Mouse (Mus musculus): Measurements from ENCODE around the gene Ggps1.

Gene Ggps1

DNA sequence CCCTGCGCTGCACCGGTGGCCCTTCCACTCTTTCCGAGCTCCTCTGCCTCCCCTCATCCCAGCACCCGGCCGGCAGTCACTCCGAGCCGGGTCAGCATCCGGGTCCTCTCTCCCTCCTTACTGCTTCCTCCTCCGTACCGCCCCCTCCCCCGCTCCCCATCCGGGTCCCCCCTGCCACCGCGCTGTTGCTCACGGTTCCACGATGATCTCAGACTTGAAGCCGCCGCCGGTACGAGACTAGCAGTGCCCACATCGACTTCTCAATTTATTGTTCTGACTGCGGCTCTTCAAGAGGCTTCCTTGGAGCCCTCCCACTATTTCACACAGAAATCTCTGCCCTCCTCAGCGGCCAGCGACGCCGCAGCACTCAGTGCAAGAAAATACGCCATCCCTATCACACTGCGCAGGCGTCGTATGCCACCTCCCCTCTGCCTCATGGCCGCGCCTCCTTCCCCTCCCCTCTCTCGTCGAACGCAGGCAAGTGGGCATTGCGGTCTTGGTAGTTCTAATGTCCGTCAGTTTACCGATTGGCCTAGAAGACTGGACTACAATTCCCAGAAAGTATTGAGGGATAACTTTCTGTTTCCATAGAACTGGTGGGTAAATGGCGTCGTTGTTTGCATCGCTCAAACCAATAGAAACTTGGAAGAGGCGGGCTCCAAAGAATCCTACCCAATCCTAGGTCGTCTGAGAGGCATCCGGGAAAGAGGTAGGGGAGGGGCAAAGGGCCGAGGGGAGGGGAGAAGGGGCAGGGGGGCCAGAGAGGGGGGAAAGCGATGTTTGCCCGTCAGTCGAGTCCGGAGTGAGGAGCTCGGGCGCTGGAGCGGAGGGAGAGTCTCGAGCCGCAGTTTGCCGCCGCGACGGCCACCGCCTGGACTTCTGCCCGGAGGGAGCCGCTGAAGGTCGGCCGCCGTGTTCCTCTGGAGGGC lies at the start of gene Ggps1, which contains the start of gene Arid4b:
Ggps1 (minus strand) TSS at position 476 of the 929 bp plus-strand sequence.
Arid4b (plus strand) TSS at position 220 of the 929 bp plus-strand sequence.
- peak; percentile 96 for DNase-seq (ENCODE audit: low read depth, low spot score)

DNA sequence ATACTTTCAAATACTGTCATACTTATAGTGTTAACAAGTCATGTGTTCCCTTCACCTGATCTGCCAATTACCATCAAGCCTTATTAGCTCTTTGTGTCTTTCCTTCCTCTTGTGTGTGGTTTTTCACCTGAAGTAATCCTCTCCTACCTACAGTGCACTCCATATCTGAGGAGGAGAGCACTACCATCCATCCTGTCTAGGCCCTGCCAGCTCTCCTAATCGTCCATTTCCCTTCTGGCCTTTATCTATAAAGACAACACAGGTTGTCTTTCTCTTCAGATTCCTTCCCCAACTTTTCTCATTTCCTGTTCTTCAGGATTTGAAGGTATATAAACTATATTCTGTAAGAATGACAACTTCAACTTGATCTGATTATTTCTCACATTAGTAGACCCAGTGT lies 47.9 kb upstream of the Ggps1 start:
- DNase-seq (ENCODE audit: low read depth, low spot score), result no peak

DNA sequence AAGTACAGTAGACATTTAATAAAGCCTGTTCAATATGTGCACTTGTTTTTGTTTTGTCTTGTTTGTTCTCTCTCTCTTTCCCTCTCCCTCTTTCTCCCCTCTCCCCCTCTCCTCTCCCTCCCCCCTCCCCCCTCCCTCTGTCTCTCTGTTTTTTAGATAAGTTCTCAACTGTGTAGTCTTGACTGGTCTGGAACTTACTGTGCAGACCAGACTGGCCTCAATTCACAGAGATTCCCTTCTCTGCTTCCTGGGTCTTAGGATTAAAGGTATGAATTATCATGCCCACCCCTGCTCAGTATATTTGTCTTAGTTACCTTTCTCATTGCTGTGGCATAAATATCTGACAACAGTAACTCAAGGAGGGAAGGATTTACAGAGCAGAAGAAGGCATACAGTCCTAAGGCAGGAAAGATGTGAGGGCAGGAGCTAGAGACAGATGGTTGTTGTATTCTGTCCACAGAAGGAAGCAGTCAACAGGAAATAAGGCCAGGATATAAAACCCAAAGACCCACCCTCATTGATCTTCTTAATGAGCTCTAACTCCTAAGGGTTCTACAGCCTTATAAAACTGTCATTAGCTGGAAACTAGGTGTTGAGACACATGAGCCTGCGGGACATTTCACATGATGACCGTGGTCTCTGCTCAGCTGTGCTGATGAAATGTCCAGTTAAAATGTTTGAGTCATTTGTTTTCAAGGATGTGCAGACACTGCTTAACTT lies 47.0 kb upstream of the Ggps1 start:
- no peak for DNase-seq (ENCODE audit: low read depth, low spot score)

DNA sequence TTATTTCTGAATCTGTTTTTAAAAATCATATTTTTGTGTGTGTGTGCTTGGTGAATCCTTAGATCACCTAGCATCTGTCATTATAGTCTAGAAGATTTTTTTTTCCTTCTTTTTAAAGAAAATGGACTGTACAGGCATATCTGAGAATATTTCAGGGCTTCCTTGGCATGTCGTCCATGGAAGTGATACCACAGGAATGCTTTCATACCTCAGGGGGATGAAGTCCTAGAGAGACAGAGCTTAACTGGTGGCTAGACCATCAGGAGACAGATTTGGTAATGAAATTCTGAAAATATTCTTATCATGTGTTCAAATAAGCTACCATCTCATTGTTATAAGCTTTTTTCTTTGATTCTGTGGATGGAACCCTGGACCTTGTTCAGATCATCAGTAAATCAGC lies 39.7 kb upstream of the Ggps1 start:
- no peak for DNase-seq (ENCODE audit: low read depth, low spot score)

DNA sequence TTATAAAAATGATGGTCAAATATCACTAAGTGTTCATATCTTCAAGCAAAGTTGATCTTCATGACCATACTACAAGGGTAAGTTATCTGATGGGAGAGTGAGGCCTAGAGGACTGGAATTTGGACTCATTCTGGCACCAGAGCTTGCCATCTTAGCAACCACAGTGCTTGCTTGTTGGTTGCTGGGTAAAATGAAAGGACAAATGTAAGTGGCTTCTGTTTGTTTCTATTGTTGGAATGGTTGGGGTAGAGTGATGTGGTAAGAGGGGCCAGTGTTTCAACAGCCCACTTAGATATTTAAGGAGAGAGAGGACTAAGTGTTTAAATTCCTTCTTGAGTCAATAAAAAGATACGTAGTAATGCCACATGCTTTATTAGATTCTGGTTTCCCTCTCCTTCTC lies 25.4 kb upstream of the Ggps1 start:
- no peak for DNase-seq (ENCODE audit: low read depth, low spot score)

DNA sequence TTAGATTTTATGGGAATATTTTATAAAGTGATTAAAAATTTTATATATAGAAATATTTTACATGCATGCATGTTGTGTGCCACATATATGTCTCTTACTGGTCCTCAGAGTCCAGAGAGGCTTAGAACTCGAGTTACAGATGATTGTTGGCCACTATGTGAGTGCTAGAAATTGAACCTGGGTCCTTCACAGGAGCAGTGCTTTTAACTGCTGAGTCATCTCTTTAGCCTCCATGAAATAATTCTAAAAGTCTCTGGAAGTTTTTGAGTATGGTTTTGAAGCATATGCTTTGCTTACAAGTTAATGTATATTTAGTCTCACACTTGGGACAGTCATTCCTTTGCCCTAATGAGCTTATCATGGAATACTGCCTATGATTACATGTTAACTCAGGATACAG lies 12.0 kb upstream of the Ggps1 start:
- no peak for DNase-seq (ENCODE audit: low read depth, low spot score)

DNA sequence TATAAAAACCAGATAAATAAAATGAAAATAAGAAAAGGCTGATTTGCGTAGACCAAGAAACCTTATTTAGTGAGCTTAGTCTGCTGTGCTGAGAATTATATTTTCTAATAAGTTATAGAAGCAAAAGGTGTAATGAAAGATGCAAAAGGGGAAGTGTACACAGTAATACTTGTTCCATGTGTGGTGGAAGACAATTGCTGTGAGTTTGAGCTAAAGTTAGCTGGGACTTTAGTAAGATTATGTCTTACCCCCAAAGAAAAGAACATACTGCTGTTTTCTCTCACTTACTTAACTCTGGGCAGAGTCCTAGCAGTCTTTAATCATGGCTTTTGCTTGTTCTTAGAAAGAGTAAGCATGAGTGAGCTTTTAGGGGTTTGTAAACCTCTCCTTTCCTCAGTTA lies 11.1 kb upstream of the Ggps1 start:
- no peak for DNase-seq (ENCODE audit: low read depth, low spot score)

DNA sequence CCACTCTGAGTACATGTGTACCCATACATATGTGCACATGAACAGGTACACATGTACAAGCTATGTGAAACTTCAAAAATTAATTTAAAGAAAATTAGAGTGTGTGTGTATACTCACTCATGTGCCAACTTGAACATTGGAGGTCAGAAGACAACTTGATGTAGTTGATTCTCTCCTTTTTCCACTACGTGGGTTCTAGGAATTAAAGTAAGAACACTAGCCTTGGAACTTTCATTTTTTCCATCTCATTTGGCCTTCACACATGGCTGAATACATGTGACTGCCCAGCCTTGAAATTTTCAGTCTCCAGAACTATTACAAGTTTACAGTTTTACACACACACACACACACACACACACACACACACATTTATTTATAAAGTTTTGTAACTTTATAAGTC lies 6.0 kb upstream of the Ggps1 start:
- DNase-seq (ENCODE audit: low read depth, low spot score), result no peak

DNA sequence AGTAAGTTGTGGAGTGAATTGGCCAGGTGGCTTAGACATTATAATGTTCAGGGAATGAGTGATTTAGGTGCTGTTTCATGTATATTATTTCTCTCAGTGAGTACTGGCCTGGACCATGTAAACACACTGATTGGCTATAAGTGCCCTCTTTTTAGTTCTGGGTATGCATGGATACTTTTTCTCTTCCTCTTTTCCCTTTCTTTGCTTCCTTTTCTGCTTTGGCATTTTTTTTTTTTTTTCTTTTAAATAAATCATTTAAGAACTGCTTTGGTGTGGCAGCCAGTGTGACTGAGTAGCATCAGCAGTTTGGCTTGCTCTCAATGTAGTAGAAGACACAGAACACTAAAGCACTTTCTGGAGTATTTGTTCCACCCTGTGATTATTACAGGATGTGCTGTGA lies 4.7 kb upstream of the Ggps1 start:
- DNase-seq (ENCODE audit: low read depth, low spot score), result no peak

DNA sequence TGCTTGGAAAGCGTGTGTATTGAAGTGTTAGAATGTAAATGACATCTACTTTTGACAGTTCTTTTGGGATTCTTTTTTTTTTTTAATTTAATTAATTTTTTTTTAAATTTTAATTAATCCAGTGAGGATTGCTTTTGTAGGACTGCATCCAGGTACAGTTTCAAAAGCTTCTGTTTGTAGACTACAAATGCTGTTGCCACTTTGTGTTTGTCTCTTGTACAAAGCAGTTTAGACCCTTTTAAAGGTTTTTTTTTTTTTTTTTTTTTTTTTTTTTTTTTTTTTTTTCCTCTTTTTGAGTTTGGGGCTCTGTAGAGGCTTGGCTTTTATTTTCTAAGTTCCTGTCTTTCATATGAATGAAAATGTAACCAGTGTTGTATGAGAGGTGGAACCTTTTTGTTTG lies 2.4 kb upstream of the Ggps1 start:
- DNase-seq (ENCODE audit: low read depth, low spot score), result no peak

DNA sequence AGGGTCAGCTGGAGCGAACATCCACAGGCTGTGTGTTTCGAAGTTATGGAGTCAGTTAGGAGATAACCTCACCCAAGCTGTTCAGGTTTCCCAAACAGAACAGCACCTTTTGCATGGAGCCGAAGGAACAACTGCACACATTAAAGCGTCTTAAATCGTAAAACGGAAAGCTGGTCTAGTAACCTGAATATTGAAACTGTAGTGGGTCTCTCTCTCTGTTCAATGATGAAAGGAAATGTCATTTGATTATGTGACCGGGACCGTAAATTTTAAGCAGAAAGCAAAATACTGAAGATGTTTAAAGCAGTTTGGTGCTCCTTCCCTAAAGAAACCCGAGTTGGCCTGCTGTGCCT lies 1.7 kb upstream of the Ggps1 start:
- DNase-seq (ENCODE audit: low read depth, low spot score), result no peak

DNA sequence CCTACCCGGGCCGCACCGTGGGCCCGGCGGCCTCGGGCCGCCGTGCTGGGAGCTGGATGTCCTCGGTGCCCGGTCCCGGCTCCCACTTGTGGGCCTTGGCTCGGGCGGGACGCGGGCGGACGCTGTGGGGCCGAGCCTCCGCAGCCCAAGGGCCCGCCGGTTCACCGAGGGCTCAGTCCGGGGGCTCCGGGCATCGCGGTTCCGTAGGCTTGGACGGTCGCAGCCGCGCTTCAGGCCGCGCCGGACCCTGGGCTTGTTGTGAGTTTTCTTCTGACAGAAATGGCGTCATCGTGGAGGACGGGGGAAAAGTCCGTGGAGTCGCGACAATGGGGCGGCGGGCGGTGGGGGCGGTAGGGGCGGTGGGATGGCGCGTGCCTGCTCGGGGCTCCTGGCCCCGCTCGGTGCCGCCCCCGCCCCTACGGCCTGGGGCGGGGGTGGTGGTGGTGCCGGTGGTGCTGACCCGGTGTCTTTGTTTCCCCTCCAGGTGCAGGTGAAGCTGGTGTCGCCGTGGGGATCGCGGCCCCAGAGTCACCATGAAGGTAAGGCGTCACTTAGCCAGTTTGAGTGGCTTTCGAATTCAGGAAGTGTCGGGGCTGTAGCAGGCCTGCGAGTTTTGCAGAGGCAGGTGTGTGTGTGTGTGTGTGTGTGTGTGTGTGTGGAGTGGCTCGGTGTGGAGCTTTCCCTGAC lies 1.2 kb upstream of the Ggps1 start:
- DNase-seq (ENCODE audit: low read depth, low spot score), result peak; percentile 25

DNA sequence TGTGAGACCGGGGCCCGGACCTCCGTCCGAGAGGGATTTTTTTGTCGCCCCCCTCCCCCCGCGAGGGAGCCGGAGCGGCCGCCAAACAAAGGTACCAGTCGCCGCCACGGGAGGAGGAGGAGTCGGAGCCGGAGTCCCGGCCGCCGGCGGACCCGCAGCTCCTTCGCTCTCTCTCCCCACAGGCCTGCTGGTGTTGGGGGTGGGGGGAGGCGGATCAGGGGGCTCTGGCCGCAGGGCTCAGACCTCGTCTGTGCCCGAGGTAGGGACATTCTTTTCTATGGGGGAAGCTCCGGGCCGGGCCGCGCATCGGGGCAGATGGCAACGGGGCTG lies 619 bp upstream of the Ggps1 start:
- DNase-seq (ENCODE audit: low read depth, low spot score), result no peak

DNA sequence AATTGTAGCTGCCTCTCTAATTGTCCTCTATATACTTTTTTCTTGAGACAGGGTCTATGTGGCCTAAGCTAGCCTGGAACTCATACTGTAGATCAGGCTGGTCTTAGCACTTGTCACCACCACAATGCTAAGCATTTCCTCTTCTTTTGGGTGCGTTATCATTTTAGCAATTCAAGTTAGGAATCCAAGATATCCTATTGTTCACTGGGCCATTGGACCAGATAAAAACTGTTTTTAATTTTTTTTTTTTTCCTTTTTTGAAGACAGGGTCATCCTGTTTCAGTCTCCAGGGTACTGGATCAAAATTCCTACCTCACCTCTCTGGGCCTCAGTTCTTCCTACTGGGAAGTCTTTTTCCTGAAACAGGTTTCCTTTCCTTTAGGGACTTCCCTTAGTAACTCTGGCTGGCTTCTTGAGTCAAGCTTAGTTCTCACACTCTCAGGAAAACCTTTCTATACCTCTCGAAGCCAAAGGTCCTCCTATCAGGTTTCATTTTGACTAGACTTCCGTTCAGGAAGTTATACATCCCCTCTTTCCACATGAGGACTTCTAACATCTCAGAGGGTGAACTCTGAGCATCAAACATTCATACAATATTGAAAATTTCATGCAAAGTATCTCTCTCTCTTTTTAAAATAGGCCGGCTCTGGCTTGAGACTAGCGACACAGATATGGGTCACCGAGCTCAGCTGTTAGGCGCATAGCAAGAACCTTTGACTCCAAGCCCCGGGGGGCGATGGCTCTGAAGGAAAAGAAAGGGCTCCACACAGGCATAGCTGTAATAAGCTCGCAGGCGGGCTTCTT lies 877 bp downstream of the Ggps1 start:
- peak; percentile 26 for DNase-seq (ENCODE audit: low read depth, low spot score)

DNA sequence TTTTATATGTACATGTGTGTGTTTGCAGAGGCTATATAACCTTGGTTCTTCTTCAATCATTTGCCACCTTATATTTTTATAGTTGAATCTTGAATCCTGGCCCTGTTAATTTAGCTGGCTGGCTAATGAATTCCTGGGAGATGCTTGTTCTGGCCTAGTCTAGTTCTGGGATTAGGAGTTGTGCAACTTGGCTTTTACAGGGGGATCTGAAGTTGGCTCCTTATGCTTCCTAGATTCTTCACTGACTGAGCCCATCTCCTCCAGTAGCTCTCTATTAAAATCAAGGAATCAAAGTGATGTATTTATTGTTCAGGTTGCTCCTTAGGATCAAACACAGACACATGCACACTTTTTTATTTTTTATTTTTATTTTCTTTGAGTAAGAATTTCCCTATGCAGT lies 3.7 kb downstream of the Ggps1 start:
- DNase-seq (ENCODE audit: low read depth, low spot score), result no peak

DNA sequence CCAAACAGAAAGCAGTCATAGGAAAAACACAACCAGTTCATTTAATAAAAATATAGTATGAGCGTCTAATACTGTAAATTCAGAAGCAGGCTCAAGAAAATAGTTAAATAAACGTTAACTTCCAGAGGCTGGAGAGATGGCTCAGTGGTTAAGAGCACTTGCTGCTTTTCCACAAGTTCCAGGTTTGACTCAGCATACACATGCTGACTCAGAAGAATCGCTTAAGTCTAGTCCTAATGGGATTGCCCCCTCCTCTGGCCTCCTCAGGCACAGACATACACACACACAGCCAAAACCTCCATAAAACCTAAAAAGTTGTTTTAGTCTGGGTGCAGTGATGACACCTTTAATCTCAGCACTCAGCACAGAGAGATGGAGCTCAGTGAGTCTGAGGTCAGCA lies 6.5 kb downstream of the Ggps1 start:
- DNase-seq (ENCODE audit: low read depth, low spot score), result no peak

DNA sequence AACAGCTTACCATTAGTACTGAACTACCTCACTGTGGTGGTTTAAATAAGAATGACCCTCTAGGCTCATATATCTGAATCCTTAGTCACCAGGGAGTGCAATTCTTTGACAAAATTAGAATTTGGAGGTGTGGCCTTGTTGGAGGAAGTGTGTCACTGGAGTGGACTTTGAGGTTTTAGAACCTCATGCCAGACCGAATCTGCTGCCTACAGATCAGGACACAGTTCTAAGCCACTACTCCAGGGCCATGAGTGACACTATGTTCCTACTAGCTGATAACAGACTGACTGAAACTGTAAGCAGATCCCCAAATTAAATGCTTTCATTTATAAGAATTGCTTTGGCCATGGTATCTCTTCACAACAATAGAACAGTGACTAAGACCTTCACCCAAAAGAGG lies 13.4 kb downstream of the Ggps1 start:
- DNase-seq (ENCODE audit: low read depth, low spot score), result no peak

DNA sequence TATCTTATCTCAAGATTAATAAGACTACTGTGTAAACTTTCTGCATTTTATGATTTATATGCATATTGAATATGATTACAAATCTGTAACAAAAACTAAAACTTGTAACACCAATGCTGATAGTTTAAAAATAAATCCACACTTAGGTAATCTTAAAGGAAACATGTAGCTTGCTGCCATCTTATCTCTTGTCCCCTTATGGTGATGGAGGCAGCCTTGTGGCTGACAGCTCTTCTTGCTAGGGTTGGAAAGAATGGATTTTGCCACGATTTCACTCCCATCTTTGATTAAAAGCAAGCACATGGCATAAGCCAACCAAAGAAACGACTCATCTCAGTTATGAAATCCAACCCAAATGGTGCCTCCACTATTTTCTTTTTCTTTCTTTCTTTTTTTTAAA lies 18.8 kb downstream of the Ggps1 start:
- no peak for DNase-seq (ENCODE audit: low read depth, low spot score)

DNA sequence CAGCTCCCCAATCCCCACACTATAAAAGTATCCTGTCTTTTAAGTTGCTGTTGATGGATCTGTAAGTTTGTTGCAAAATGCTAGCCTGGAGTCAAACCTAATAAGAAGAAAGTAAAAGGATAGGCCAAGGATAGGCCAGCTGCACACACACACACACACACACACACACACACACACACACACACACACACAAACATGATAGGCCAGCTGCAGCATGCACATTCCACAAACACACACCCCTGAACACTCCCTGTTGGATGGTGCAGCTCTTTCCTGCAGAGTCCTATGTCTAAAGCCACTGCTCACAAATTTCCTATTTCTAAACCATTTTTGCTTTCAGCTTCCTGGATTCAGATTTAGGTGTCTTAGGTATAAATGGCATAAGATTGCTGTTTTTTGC lies 19.4 kb downstream of the Ggps1 start:
- DNase-seq (ENCODE audit: low read depth, low spot score), result no peak

DNA sequence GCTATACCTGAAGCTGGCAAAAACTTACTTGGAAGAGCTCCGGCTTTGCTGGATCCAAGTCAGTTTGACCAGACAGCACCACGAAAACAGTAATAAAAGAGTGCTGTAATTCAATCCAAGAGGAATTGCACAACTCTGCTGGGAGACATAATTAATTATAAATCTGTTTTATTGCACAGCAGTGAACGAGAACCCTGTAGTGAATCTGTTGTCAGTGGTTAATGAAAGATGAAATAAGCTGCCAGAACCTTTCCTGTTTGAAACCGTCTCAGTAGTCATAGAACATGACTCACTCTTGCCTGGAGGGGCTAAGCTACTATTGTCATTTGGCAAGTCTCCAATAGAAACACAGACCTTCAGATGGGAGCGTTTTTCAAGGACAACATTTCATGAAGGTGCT lies 23.1 kb downstream of the Ggps1 start:
- DNase-seq (ENCODE audit: low read depth, low spot score), result no peak

DNA sequence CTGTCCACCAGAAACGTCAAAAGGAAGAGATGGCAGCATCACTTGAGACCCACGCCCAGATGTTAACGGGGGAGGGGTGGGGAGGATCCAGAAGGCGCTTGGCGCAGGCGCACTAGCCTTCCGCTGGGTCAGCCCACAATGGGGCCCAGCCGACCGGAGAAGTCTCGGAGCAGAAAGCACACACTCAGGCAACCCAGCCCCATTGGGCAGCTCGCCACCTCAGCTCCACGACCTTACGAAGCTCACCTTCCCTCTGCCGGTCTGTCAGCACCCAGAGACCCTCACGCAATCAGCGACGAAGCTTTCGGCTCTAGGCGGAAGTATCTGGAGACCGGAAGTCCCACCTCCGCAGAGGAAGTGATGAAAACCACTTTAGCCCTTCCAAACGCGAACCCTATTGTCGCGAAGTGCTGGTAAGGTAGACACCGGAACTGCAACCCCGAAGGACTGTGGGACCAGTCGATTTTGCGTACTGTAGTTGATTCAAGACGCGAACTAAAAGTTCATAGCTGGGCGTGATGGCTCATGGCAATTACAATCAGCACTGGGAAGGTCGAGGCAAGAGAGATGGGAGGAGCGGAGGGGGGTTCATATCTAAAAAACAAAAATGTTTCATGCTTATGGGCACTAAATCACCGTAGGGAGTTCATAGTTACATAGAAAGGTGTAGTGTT lies 23.9 kb downstream of the Ggps1 start, which contains the start of gene Tbce:
Tbce (minus strand) TSS at position 347 of the 674 bp plus-strand sequence.
- DNase-seq (ENCODE audit: low read depth, low spot score), result peak; percentile 84
